Comparison of ENCODE assay signal across 10 mouse cellular contexts in the genomic region with DNA sequence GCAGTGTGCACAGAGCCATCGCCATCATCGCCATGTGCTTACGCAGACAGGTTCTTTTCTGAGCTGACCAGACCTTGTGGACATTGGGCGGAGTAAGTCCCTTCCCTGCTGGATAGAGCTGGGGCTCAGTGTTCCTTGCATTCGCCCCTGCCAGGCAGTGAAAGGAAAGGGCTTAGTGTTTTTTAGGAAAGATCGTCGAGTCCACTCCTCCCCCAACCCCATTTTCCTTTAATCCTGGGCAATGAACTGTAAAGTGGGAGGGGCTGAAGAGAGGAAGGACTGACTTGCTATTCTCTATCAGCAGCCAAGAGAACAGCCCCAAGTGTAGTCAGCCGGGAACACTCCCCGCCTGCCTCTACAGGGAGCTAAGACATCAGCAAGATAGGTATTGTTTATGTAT. TPM values are rescaled to one million over a fixed set of nuclear protein-coding genes. Genes with fewer than 3 reads are reported as not detected.
DNase-seq lines count a peak whose midpoint lies in the region; ATAC-seq lines count a peak whose summit lies in the region.
"Had no signal": no experiment of that assay in that cellular context is flagged by ENCODE, and none has a peak within 500 bp of the region (broad histone marks: within the 10 kb centered on the region; RNA-seq: fewer than 3 reads in every experiment).

No protein-coding gene starts in this region.

- peak overlapping the region; percentile 53 for H3K27ac ChIP-seq in forebrain, embryonic 15.5 days (replicated peaks)

- no peaks in the 10 kb centered on the region for H3K9me3 ChIP-seq in forebrain, embryonic 15.5 days
- H3K9me3 ChIP-seq: stomach, embryonic 15.5 days had no signal

- ATAC-seq in forebrain, embryonic 15.5 days (replicated peaks) = peak; percentile 47
- ATAC-seq: liver, postnatal 0 days had no signal

- DNase-seq in cerebellum, adult 9-11 months = peak; percentile 24
- no peak for DNase-seq in cerebellum, adult 18-20 months
- DNase-seq in ES-CJ7 (ENCODE audit: low read depth, low spot score) = peak; percentile 44
- peak; percentile 57 to 66 for DNase-seq in kidney, postnatal 36 days
- DNase-seq in ovary, postnatal 10 days (ENCODE audit: low spot score) = no peak
- DNase-seq in left cerebral cortex, adult 9 months (ENCODE audit: low spot score in 2 of 2) = no peak
- DNase-seq in right cerebral cortex, postnatal 4 days = no peak
- DNase-seq: liver, postnatal 0 days had no signal

- H3K4me1 ChIP-seq in forebrain, embryonic 15.5 days = peaks cover 53% of the 10 kb centered on the region

- no peak overlapping the region for H3K4me3 ChIP-seq in forebrain, embryonic 15.5 days
- H3K4me3 ChIP-seq: stomach, embryonic 15.5 days had no signal

- H3K9ac ChIP-seq in forebrain, embryonic 15.5 days (replicated peaks) = no peak overlapping the region
- H3K9ac ChIP-seq: liver, postnatal 0 days; stomach, embryonic 15.5 days had no signal

- peak overlapping the region; percentile 1; the same call in 1 of the 2 replicates for H3K4me2 ChIP-seq in forebrain, embryonic 15.5 days (replicated peaks)
- H3K4me2 ChIP-seq: stomach, embryonic 15.5 days had no signal

- no peaks in the 10 kb centered on the region for H3K36me3 ChIP-seq in forebrain, embryonic 15.5 days
- H3K36me3 ChIP-seq: stomach, embryonic 15.5 days had no signal

- no peaks in the 10 kb centered on the region for H3K27me3 ChIP-seq in forebrain, embryonic 15.5 days
- H3K27me3 ChIP-seq: stomach, embryonic 15.5 days had no signal

- WGBS in forebrain, embryonic 15.5 days = 9% methylated on average over 9 of the region's 9 CpGs

RNA-seq across cellular contexts. Expression of a gene that starts 6.4 kb away (rescaled TPM):
- polyA plus RNA-seq in forebrain, embryonic 15.5 days (2015; fragmentation: Nextera tagmentation; extraction: Ambion mirVana) = 75.8 and 78.7 TPM in 2 replicates

RNA-seq across cellular contexts. Expression of a gene that starts 26.8 kb away (rescaled TPM):
- polyA plus RNA-seq in forebrain, embryonic 15.5 days (2015; fragmentation: Nextera tagmentation; extraction: Ambion mirVana) = 127 and 134 TPM in 2 replicates

Comparison
In these comparisons a context has a peak if more than half of its experiments do, and no peak if none do; other contexts are left out.
1. DNase-seq: peak in cerebellum, adult 9-11 months (single experiment), ES-CJ7 (single experiment) and kidney, postnatal 36 days (2 of 2); none in cerebellum, adult 18-20 months (0 of 2), ovary, postnatal 10 days (single experiment), left cerebral cortex, adult 9 months (0 of 2) and right cerebral cortex, postnatal 4 days (single experiment).